Mouse (Mus musculus): ENCODE results near the gene Rpn1.

DNA sequence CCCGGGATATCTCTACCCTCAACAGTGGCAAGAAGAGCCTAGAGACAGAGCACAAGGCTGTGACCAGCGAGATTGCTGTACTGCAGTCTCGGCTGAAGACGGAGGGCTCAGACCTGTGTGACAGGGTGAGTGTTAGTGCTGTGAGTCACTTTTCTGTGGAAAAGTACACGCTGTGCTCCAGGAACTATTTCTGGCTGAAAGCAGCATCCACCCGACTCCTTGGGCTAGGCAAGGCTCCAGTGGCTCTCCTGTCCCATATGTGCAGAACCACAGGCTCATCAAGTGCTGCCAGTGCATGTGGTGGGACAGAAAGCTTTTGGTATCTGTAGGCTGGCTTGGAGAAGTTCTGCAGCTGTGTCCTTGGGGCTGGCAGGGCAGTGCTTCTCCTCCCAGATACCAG is 17.8 kb downstream of the Rpn1 start:
- TF ChIP-seq CTCF (IDR thresholded peaks at IDR 0.05; ENCODE audit: low read depth, low read length) (no peak), POLR2A (IDR thresholded peaks at IDR 0.05; ENCODE audit: insufficient read depth, low read length) (no peak)
